Mouse (Mus musculus) kidney, embryonic 14.5 days (tissue): Measurements from ENCODE around the gene Padi1. TPM values are rescaled to one million over a fixed set of nuclear protein-coding genes. Genes with fewer than 3 reads are reported as not detected.

Experiments used
- ATAC-seq: fragments of 200-750 bp; cut with Nextera tagmentation; 2 replicates; pipeline ENCODE4 v1.8.0; 2017; ENCODE audit warnings: moderate number of reproducible peaks, mild to moderate bottlenecking, moderate TSS enrichment, moderate library complexity; ENCODE audit not compliant: low FRiP score, low TSS enrichment
- H3K27ac ChIP-seq: fragments of 300-500 bp; sonication (generic); 2 replicates; pipeline ENCODE4 v1.5.1; 2014; ENCODE audit warnings: low read depth, mild to moderate bottlenecking, low read length, moderate library complexity, mixed read lengths
- H3K27me3 ChIP-seq: fragments of 300-500 bp; sonication (generic); 2 replicates; pipeline ENCODE4 v1.6.1; 2014; ENCODE audit warnings: mild to moderate bottlenecking, low read length; ENCODE audit not compliant: control insufficient read depth, insufficient read depth
- H3K36me3 ChIP-seq: fragments of 300-500 bp; sonication (generic); 2 replicates; pipeline ENCODE4 v1.6.1; 2014; ENCODE audit warnings: low read length, mixed read lengths; ENCODE audit not compliant: control insufficient read depth, insufficient read depth
- H3K4me1 ChIP-seq: fragments of 300-500 bp; sonication (generic); 2 replicates; pipeline ENCODE4 v1.6.1; 2014; ENCODE audit warnings: low read length, mixed read lengths; ENCODE audit not compliant: control insufficient read depth, insufficient read depth
- H3K4me2 ChIP-seq: fragments of 300-500 bp; sonication (generic); replicated peaks from 2 replicates; pipeline ENCODE4 v1.6.1; 2014; ENCODE audit warnings: low read depth, mild to moderate bottlenecking, low read length
- H3K4me3 ChIP-seq: fragments of 300-500 bp; sonication (generic); 2 replicates; pipeline ENCODE4 v1.5.1; 2014; ENCODE audit warnings: mild to moderate bottlenecking, low read length
- H3K9ac ChIP-seq: fragments of 300-500 bp; sonication (generic); 2 replicates; pipeline ENCODE4 v1.6.1; 2014; ENCODE audit warnings: low read depth, mild to moderate bottlenecking, low read length, moderate library complexity
- H3K9me3 ChIP-seq: fragments of 300-500 bp; sonication (generic); 2 replicates; pipeline ENCODE4 v1.6.1; 2016; ENCODE audit warnings: low read length; ENCODE audit not compliant: control insufficient read depth
- whole genome bisulfite sequencing: fragments of 180-500 bp; shearing (Covaris S2); extraction: QIAGEN DNeasy Blood & Tissue Kit; methylation state at CpG from one replicate; pipeline ENCODE4 v1.1.7; 2014; 5-methylcytosine and 5-hydroxymethylcytosine counted together
- polyA plus RNA-seq: library from polyadenylated mRNA; unstranded; fragments of >200 nt; fragmentation: Nextera tagmentation; extraction: Ambion mirVana; gene quantifications from 2 replicates; pipeline ENCODE4 v1.2.1, GENCODE M21; 2014

Gene Padi1
- polyA plus RNA-seq, 1 experiment from 2014 or later: 0.09 TPM

DNA sequence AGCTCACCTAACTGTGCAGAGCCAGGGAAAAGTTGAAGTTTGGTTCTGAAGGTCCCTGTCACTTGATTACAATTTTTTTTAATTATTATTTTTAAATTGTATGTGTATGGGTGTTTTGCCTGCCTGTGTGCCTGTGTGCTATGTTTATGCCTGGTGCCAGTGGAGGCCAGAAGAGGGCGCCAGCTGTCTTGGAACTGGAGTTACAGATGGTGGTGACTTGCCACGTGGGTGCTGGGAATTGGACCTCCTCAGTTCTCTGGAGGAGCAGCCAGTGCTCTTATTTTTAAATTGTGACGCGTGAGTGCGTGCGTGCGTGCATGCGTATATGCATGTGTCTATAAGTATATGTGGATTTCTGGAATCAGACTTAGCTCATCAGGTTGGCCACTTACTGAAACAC, 28.2 kb downstream of the Padi1 start:
- Histone ChIP-seq H3K4me3 (no peak overlapping the region), H3K9me3 (peaks cover under 1% of the 10 kb centered on the region; the same call in 1 of the 2 replicates), H3K27me3 (no peaks in the 10 kb centered on the region), H3K9ac (no peak overlapping the region), H3K4me1 (peaks cover 13% of the 10 kb centered on the region; the same call in 1 of the 2 replicates), H3K27ac (no peak overlapping the region), H3K36me3 (no peaks in the 10 kb centered on the region), H3K4me2 (no peak overlapping the region)
- ATAC-seq: no peak
- WGBS: 92% methylated on average over 8 of the region's 8 CpGs

DNA sequence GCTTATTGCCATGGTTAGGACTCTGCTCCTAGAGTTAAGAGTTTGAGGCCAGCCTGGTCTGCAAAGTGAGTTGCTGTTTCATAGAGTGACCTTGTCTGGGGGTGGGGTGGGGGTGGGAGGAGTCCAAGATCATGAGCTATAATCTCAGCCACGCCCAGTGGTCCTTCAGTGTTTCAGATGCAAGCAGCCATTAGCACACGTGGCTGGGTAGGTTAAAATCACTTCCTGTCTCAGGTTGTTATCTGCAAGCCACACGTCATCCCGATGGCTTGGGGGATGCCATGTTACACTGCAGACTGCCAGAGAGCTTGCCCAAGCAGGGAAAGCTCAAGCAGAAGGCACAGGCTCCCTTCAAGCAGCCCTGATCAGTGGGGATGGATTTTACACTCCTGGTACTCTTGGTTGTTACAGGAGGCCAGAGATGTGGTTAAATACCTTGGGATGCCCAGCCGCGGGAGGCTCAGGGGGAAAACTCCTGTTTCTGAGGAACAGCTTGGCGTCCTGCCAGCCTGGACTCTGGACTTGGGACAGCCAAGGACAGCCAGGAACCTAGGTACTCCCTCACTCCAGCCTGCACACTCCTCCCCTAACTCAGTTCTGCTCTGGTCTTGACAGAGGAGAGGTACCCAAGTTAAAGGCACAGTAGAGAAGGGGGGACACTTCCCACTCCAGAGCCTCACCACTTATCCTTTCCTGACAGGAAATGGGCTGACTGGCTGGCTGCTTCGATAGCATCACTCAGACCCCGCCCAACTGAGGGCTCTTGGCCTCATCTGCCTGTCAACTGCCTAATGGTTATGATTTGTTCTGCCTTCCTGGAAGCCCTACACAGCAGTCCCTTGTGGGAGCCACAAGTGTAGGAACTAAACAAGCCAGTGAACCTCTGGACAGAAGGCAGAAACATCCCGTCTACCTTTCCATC, 29.3 kb downstream of the Padi1 start:
- ATAC-seq: no peak
- no peak overlapping the region for H3K27ac ChIP-seq
- 44% methylated on average over 10 of the region's 10 CpGs for WGBS

DNA sequence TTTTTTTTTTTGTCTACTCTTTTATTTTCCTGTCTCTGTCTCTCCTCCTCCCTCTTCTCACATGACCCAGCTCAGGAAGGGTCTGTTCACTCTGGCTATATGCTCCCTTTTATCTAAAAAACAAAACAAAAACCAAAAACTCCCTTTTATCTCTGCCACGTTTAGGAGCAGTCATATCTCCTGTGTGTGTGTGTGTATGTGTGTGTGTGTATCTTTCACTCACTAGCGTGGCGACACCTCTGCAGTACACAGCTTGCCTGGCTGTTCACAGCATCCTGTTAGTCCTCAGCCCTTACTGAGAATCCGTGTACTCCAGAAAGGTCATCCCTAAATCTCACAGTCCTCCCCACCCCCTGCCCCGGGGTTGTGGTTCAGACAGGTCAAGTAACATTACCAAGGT, 30.1 kb downstream of the Padi1 start:
- Histone ChIP-seq H3K9ac (no peak overlapping the region), H3K4me2 (no peak overlapping the region), H3K4me3 (no peak overlapping the region), H3K9me3 (no peaks in the 10 kb centered on the region), H3K27me3 (no peaks in the 10 kb centered on the region), H3K36me3 (no peaks in the 10 kb centered on the region), H3K27ac (no peak overlapping the region), H3K4me1 (peaks cover 15% of the 10 kb centered on the region; the same call in 1 of the 2 replicates)
- ATAC-seq: no peak
- 64% methylated on average over 5 of the region's 5 CpGs for WGBS

More for the DNA sequence above, 29.3 kb downstream of the Padi1 start:
- Histone ChIP-seq H3K4me3 (no peak overlapping the region), H3K27me3 (no peaks in the 10 kb centered on the region), H3K36me3 (no peaks in the 10 kb centered on the region), H3K4me1 (peaks cover 15% of the 10 kb centered on the region; the same call in 1 of the 2 replicates), H3K4me2 (no peak overlapping the region), H3K9ac (no peak overlapping the region), H3K9me3 (no peaks in the 10 kb centered on the region)

DNA sequence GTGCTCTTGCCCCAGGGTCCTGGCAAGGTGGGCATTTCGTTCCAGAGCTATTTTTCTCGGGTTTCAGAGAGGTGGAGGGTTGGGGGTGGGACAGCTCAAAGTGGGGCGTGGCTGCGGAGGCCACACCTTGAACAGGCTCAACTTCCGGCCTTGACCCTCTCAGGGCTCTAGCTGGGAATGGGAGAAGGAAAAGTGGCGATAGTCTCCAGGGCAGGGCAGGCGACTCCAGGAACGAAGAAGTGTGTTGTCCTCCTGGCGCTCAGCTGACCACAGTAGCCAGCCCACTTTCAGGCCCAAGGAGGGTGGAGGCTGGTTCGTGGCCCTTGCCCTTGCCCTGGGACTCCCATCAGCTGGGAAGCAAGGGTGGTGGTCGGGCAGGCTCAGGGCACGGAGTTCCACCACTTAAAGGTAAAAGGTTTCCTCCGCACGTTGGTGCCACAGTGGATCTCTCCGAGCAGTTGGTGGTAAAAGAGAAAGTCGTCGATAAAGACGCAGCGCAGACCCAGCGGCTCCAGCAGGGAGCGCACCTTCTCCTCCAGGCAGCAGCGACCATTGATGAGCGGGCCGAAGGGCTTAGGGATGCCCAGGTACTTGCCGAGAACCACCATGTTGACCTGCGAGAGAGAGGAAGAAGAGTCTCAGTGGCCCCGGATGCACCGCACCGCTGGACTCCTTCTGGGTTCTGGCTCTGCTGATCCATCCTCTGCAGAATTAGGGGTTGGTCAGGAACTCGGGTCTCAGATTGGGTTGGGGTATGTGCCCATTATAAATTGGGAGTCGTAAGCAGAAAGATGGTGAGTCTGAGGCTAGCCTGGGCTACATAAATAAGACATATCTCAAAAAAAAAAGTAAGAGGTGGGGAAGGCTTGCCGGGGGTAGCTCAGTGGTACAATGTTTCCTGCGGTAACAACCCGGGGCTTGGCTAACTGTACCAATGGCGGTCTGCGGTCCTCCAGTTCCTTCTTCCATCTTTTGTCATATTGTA, 31.0 kb downstream of the Padi1 start:
- Histone ChIP-seq H3K9ac (peak overlapping the region; percentile 55), H3K27ac (no peak overlapping the region), H3K4me2 (peak overlapping the region; percentile 84), H3K9me3 (no peaks in the 10 kb centered on the region), H3K4me3 (peak overlapping the region; percentile 42), H3K27me3 (no peaks in the 10 kb centered on the region), H3K36me3 (no peaks in the 10 kb centered on the region), H3K4me1 (peaks cover 15% of the 10 kb centered on the region; the same call in 1 of the 2 replicates)
- peak; percentile 63 for ATAC-seq
- 25% methylated on average over 36 of the region's 36 CpGs for WGBS

DNA sequence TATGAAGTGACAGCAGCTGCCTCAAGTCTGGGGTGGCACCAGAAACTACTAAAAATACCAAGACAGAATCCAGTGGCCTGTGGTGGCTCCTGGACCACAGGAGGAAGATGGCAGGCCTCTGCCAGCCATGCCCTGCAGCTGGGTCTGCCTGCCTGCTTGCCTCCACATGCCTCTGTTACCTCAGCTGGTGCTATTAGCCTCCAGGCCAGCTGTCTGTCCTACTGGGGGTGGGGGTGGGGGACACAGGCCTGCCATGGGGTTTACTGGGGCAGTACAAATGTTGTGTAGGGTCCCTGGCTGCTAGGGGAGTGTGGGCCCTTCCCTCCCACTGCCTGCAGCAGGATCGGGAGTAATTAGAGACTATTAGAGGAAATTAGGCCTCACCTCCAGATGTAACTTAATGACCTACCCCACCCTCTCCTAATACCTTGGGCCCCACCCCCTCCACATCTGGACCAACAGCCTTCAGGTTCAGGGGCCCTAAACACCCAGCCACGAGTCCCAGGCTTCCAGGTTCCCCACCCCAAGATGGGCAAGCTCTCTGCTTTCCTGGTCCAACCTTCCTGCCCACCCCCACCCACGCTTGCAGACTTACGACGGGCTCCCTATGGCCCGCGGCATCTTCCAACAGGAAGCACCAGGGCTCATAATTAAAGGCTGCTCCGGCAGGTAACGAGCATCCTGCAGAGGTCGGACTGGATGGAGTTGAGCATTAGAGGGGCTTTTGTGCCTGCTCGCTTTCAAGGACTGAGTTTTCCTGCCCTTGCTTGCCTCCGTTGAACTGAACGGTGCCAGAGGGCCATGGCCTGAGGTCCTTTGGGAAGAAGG, 32.0 kb downstream of the Padi1 start:
- H3K27me3 ChIP-seq: no peaks in the 10 kb centered on the region
- H3K4me2 ChIP-seq: peak overlapping the region; percentile 84
- H3K4me1 ChIP-seq: peaks cover 15% of the 10 kb centered on the region; the same call in 1 of the 2 replicates
- 8% methylated on average over 13 of the region's 13 CpGs for WGBS
- H3K36me3 ChIP-seq: no peaks in the 10 kb centered on the region
- no peak overlapping the region for H3K27ac ChIP-seq
- ATAC-seq: 0 out of 2 replicates have a peak, but pooled peaks have one; percentile 11
- peak overlapping the region; percentile 55; the same call in 1 of the 2 replicates for H3K9ac ChIP-seq
- H3K9me3 ChIP-seq: no peaks in the 10 kb centered on the region
- peak overlapping the region; percentile 42 for H3K4me3 ChIP-seq

DNA sequence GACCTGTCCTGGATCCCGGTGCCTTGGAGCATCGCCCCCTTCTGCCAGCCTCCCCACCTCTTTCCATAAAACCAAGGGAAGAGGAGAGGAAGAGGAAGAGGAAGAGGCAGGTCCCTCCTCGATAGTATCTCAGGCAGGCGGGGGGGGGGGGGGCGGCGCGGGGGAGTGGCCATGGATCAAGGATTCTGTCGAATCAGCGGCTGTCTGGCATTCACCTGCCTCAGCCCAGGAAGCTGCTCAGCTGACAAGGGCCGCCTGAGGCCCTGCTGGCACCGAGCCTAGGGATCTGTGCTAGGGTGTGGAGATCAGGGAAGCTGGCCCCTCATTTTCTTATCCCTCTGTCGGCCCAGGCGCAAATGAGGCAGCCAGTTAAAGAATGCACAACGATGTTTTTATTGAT, 33.0 kb downstream of the Padi1 start:
- H3K9ac ChIP-seq: no peak overlapping the region
- no peak for ATAC-seq
- H3K27me3 ChIP-seq: no peaks in the 10 kb centered on the region
- no peaks in the 10 kb centered on the region for H3K9me3 ChIP-seq
- H3K4me3 ChIP-seq: no peak overlapping the region
- peak overlapping the region; percentile 8; the same call in 1 of the 2 replicates for H3K4me2 ChIP-seq
- 22% methylated on average over 10 of the region's 14 CpGs for WGBS
- H3K36me3 ChIP-seq: no peaks in the 10 kb centered on the region
- H3K4me1 ChIP-seq: peaks cover 15% of the 10 kb centered on the region; the same call in 1 of the 2 replicates
- H3K27ac ChIP-seq: no peak overlapping the region

DNA sequence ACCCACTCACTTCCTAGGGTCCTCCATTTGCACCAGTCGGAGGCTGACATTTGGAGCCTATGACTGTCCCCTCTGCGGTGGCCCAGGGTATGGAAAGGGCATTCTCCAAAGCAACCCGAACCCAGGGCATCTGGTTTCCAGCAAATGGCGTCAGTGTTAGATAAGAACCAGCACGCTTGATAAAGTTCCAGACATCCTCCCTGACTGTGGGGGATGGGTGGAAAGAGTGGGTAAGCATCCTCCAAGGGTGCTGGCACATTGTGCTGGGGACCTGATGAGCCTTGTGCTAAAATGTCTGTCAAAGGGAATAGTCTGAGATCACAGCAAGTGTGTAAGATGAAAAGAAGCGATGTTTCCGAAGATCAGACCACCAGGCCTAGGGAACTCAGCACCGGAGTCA, 33.4 kb downstream of the Padi1 start:
- no peak overlapping the region for H3K4me2 ChIP-seq
- 43% methylated on average over 8 of the region's 8 CpGs for WGBS
- no peaks in the 10 kb centered on the region for H3K9me3 ChIP-seq
- no peak overlapping the region for H3K9ac ChIP-seq
- peaks cover 15% of the 10 kb centered on the region; the same call in 1 of the 2 replicates for H3K4me1 ChIP-seq
- no peak overlapping the region for H3K27ac ChIP-seq
- no peaks in the 10 kb centered on the region for H3K36me3 ChIP-seq
- H3K4me3 ChIP-seq: no peak overlapping the region
- H3K27me3 ChIP-seq: no peaks in the 10 kb centered on the region
- ATAC-seq: no peak
